Mouse (Mus musculus) ES-E14 (cell line): ENCODE results near the gene Fus.

Source experiments
- CHD2 ChIP-seq: IDR thresholded peaks from 2 replicates; pipeline ENCODE4 v1.6.1; 2014; ENCODE audit warnings: mild to moderate bottlenecking, low read depth, low read length, inconsistent platforms
- MAFK ChIP-seq: IDR thresholded peaks from 2 replicates; pipeline ENCODE4 v1.6.1; 2014; ENCODE audit warnings: mild to moderate bottlenecking, low read depth, low read length, inconsistent platforms; ENCODE audit not compliant: insufficient read depth
- ZC3H11A ChIP-seq: IDR thresholded peaks from 2 replicates; pipeline ENCODE4 v1.6.1; 2012; ENCODE audit warnings: low read depth, mild to moderate bottlenecking, inconsistent platforms, low read length, borderline replicate concordance
- ZNF384 ChIP-seq: IDR thresholded peaks from 2 replicates; pipeline ENCODE4 v1.6.1; 2012; ENCODE audit warnings: low read depth, low read length, inconsistent platforms

GRCm38 (mm10) chr7:128003098-128003497 lies 35.8 kb downstream of the Fus start:
- TF ChIP-seq MAFK = no peak
- TF ChIP-seq ZC3H11A = no peak
- TF ChIP-seq ZNF384 = no peak
- no peak for TF ChIP-seq CHD2
